Mouse (Mus musculus): ENCODE measurements at regions not wholly inside any gene's neighbourhood (a gene's known extent, or its start where the extent isn't known, plus 50 kb on each side); places are given as distances from the start of the nearest gene placed in this dataset.

DNA sequence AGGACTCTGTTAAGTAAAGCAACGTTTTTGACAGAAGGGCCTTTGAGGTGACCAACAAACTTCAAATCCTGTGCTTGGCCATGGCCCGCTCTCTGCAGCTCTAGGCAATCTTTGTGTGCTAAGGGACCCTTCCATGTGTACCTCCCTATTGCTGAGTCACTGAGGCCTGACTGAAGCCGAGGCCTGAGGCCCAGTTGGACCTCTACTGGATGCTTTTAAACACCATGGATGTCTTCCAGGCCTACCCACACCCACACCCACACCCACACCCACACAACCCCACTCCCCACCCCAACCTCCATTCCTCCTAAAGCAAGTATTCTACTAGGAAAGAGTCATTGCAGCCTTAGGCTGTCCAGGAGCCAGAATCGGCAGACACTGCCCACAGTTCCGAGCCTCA, 518.3 kb upstream of the Adam5 start:
- 79% methylated on average over 5 of the region's 5 CpGs for WGBS
- Histone ChIP-seq H3K4me3 (ENCODE audit: low read depth, low read length) (no peak overlapping the region), H3K27ac (ENCODE audit: insufficient read depth, low read depth, low read length) (no peak overlapping the region), H3K4me1 (ENCODE audit: control insufficient read depth, insufficient read depth, insufficient read length, low read length) (no peaks in the 10 kb centered on the region), H3K36me3 (ENCODE audit: control insufficient read depth, insufficient read depth, low read length) (no peaks in the 10 kb centered on the region), H3K27me3 (ENCODE audit: control insufficient read depth, insufficient read depth, low read length) (no peaks in the 10 kb centered on the region)
- TF ChIP-seq POLR2A (IDR thresholded peaks at IDR 0.05; ENCODE audit: low read depth, low read length) (no peak), CTCF (IDR thresholded peaks at IDR 0.05; ENCODE audit: extremely low read depth, insufficient read length, insufficient replicate concordance, low read depth, low read length) (no peak)

DNA sequence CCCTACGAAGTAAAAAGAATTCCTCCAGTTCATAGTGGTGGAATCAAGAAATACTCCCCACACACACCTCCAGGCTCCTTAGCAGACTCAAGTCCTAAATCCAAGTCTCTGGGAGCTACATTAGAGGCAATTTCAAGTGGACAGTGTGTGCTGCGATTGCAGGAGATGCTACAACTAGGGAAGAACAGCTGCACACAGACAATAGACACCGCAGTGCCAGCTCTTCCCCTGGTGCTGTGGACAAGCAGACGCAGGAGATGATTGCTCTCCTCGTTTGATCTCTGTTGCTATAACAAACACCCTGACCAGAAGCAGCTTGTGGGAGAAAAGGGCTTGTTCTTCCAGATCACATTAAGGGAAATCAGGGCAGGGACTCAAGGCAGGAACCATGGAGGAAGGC, 517.1 kb upstream of the Adam5 start:
- H3K27ac ChIP-seq (ENCODE audit: insufficient read depth, low read depth, low read length): no peak overlapping the region
- H3K36me3 ChIP-seq (ENCODE audit: control insufficient read depth, insufficient read depth, low read length): no peaks in the 10 kb centered on the region
- WGBS: 67% methylated on average over 5 of the region's 5 CpGs
- H3K4me3 ChIP-seq (ENCODE audit: low read depth, low read length): no peak overlapping the region
- H3K27me3 ChIP-seq (ENCODE audit: control insufficient read depth, insufficient read depth, low read length): no peaks in the 10 kb centered on the region
- no peak for TF ChIP-seq POLR2A (IDR thresholded peaks at IDR 0.05; ENCODE audit: low read depth, low read length)
- no peak for TF ChIP-seq CTCF (IDR thresholded peaks at IDR 0.05; ENCODE audit: extremely low read depth, insufficient read length, insufficient replicate concordance, low read depth, low read length)
- no peaks in the 10 kb centered on the region for H3K4me1 ChIP-seq (ENCODE audit: control insufficient read depth, insufficient read depth, insufficient read length, low read length)

DNA sequence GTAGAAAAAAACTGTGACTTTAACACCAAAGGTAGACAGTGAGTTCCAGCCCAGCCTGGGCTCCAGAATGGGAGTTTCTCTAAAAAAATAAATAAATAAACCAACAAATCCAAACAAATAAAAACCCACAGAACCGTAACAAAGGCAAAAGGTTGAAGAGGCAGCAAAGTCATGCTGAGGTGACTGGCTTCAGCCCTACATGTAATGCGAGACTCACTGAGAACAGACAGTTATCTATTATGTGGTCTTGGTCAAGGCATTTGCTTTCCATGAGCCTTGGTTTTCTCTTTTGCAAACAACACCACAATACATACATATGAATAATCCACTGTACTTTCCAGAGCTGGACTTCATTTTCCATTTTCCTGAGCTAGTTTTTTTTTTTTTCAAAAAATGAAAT, 516.6 kb upstream of the Adam5 start:
- H3K27ac ChIP-seq (ENCODE audit: insufficient read depth, low read depth, low read length): no peak overlapping the region
- TF ChIP-seq CTCF (IDR thresholded peaks at IDR 0.05; ENCODE audit: extremely low read depth, insufficient read length, insufficient replicate concordance, low read depth, low read length) (no peak), POLR2A (IDR thresholded peaks at IDR 0.05; ENCODE audit: low read depth, low read length) (no peak)
- H3K4me3 ChIP-seq (ENCODE audit: low read depth, low read length): no peak overlapping the region
- H3K27me3 ChIP-seq (ENCODE audit: control insufficient read depth, insufficient read depth, low read length): no peaks in the 10 kb centered on the region
- no peaks in the 10 kb centered on the region for H3K36me3 ChIP-seq (ENCODE audit: control insufficient read depth, insufficient read depth, low read length)
- H3K4me1 ChIP-seq (ENCODE audit: control insufficient read depth, insufficient read depth, insufficient read length, low read length): no peaks in the 10 kb centered on the region
- 92% methylated on average over 2 of the region's 2 CpGs for WGBS

DNA sequence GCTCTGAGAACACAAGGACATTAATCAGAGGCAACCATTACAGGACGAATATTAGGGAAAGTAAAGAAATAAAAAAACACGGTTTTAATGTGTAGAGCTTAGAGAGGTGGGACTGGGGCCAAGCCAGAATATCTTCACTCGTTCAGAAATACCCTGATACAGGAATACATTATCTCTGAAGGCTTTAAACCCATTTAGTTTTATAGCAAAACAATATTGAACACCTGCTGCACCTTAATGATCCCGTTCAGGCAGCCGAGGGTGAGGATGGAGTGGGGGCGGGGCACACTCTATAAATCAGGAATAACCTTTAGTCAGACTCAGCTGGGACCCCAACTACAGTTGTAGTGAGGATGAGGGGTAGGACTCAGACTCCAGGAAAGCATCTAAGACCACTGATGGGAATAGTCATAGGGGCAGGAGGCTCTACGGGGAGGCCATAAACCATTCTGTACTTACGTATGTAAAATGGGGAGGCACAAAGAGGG, 508.0 kb upstream of the Adam5 start:
- no peak overlapping the region for H3K4me3 ChIP-seq (ENCODE audit: low read depth, low read length)
- no peaks in the 10 kb centered on the region for H3K27me3 ChIP-seq (ENCODE audit: control insufficient read depth, insufficient read depth, low read length)
- TF ChIP-seq POLR2A (IDR thresholded peaks at IDR 0.05; ENCODE audit: low read depth, low read length) (no peak), CTCF (IDR thresholded peaks at IDR 0.05; ENCODE audit: extremely low read depth, insufficient read length, insufficient replicate concordance, low read depth, low read length) (no peak)
- WGBS: 34% methylated on average over 8 of the region's 8 CpGs
- no peaks in the 10 kb centered on the region for H3K36me3 ChIP-seq (ENCODE audit: control insufficient read depth, insufficient read depth, low read length)
- H3K27ac ChIP-seq (ENCODE audit: insufficient read depth, low read depth, low read length): no peak overlapping the region
- no peaks in the 10 kb centered on the region for H3K4me1 ChIP-seq (ENCODE audit: control insufficient read depth, insufficient read depth, insufficient read length, low read length)

DNA sequence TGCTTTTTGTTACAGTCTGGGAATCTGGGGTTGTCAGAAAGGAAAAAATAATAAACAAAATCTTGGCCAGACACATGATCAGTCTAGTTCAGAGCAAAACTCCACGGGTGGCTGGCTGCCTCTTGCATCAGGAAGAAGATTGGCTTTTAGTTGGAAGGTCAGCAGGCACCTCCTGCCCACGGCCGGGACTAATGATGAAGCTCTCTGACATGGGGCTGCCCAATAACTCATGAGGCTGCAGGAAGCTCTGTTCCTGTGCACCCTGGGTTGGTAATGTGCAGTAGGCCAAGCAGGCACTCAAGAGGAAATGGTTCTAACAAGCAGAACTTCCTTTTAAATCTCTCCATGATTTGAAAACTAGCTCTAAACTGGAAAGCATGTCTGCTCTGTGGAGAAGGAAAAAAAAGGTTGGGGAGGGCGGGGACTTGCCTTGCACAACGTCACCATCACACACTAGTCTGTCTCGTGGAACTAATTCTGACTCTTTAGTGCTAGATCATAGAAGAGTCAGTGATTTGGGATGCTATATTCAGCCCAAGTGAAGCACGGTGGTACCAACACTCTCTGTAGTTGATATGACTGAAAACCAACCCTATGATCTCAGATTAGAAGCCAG, 507.1 kb upstream of the Adam5 start:
- Histone ChIP-seq H3K36me3 (ENCODE audit: control insufficient read depth, insufficient read depth, low read length) (no peaks in the 10 kb centered on the region), H3K4me1 (ENCODE audit: control insufficient read depth, insufficient read depth, insufficient read length, low read length) (no peaks in the 10 kb centered on the region), H3K4me3 (ENCODE audit: low read depth, low read length) (no peak overlapping the region), H3K27ac (ENCODE audit: insufficient read depth, low read depth, low read length) (no peak overlapping the region), H3K27me3 (ENCODE audit: control insufficient read depth, insufficient read depth, low read length) (no peaks in the 10 kb centered on the region)
- no peak for TF ChIP-seq POLR2A (IDR thresholded peaks at IDR 0.05; ENCODE audit: low read depth, low read length)
- no peak for TF ChIP-seq CTCF (IDR thresholded peaks at IDR 0.05; ENCODE audit: extremely low read depth, insufficient read length, insufficient replicate concordance, low read depth, low read length)
- 39% methylated on average over 7 of the region's 7 CpGs for WGBS

DNA sequence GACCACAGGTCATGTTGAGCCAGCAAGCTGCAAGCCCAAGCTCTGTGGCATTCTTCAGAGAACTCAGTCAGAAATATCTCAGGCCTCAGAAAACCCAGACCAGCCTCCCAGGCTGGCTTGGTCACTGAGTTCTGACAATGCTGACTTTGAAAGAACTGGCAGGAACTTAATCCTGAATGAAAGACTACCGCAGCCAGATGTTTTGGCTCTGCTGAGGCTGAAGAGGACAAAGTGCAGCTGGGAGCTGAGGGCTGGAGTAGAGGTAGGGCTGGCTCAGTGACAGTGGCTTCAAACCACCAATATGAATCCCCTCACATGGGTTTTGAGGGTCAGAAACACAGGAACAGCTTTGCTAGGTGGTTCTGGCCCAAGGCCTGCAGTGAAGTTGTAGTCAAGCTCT, 505.6 kb upstream of the Adam5 start:
- Histone ChIP-seq H3K27me3 (ENCODE audit: control insufficient read depth, insufficient read depth, low read length) (no peaks in the 10 kb centered on the region), H3K4me3 (ENCODE audit: low read depth, low read length) (no peak overlapping the region), H3K36me3 (ENCODE audit: control insufficient read depth, insufficient read depth, low read length) (no peaks in the 10 kb centered on the region), H3K27ac (ENCODE audit: insufficient read depth, low read depth, low read length) (no peak overlapping the region), H3K4me1 (ENCODE audit: control insufficient read depth, insufficient read depth, insufficient read length, low read length) (no peaks in the 10 kb centered on the region)
- TF ChIP-seq CTCF (IDR thresholded peaks at IDR 0.05; ENCODE audit: extremely low read depth, insufficient read length, insufficient replicate concordance, low read depth, low read length) (no peak), POLR2A (IDR thresholded peaks at IDR 0.05; ENCODE audit: low read depth, low read length) (no peak)
- 13% methylated on average over 1 of the region's 1 CpGs for WGBS

DNA sequence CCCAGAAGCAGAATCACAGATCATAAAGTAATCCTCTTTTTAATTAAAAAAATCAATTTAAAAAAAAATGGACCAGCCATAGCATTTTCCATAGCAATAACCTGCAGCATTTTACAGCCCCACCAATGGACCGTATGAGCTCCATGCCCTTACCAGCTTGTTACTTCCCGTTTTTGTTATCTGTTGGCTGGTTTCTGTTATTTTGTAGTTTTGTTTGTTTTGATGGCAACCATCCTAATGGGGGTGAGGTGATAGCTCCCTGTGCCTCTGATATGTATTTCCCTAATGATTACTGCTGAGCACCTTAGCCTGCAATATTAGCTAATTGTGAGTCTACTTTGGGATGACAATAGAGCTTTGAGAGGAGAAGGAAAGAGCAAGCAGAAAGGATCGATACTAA, 504.1 kb upstream of the Adam5 start:
- Histone ChIP-seq H3K4me1 (ENCODE audit: control insufficient read depth, insufficient read depth, insufficient read length, low read length) (no peaks in the 10 kb centered on the region), H3K27me3 (ENCODE audit: control insufficient read depth, insufficient read depth, low read length) (no peaks in the 10 kb centered on the region), H3K27ac (ENCODE audit: insufficient read depth, low read depth, low read length) (no peak overlapping the region), H3K36me3 (ENCODE audit: control insufficient read depth, insufficient read depth, low read length) (no peaks in the 10 kb centered on the region), H3K4me3 (ENCODE audit: low read depth, low read length) (no peak overlapping the region)
- WGBS: 30% methylated on average over 3 of the region's 3 CpGs
- TF ChIP-seq POLR2A (IDR thresholded peaks at IDR 0.05; ENCODE audit: low read depth, low read length) (no peak), CTCF (IDR thresholded peaks at IDR 0.05; ENCODE audit: extremely low read depth, insufficient read length, insufficient replicate concordance, low read depth, low read length) (no peak)
